Mouse (Mus musculus) C2C12 (cell line): ENCODE results near the gene Gpr180. TPM values are rescaled to one million over a fixed set of nuclear protein-coding genes. Genes with fewer than 3 reads are reported as not detected.
"Not testable (repeated sequence)": the region's sequence is repeated elsewhere in the genome, so short reads cannot be mapped to it uniquely, and the experiment has no call there.

Experiments
- H3K27me3 ChIP-seq: one replicate; pipeline ENCODE4 v1.6.1; 2011; ENCODE audit not compliant: control insufficient read depth, insufficient read depth, insufficient read length
- H3K36me3 ChIP-seq: one replicate; pipeline ENCODE4 v1.6.1; 2011; ENCODE audit not compliant: control insufficient read depth, insufficient read depth
- H3K4me3 ChIP-seq: one replicate; pipeline ENCODE4 v1.5.1; 2011; ENCODE audit warnings: mild to moderate bottlenecking, control low read depth; ENCODE audit not compliant: poor library complexity, insufficient read depth, severe bottlenecking
- H3K79me2 ChIP-seq: one replicate; pipeline ENCODE4 v1.6.1; 2011; ENCODE audit not compliant: control insufficient read depth, insufficient read depth
- H3K79me3 ChIP-seq: one replicate; pipeline ENCODE4 v1.6.1; 2011; ENCODE audit warnings: low read depth, control low read depth
- H3ac ChIP-seq: one replicate; pipeline ENCODE3; 2011; ENCODE audit warnings: low read depth; ENCODE audit not compliant: control insufficient read depth, insufficient read length
- CEBPB ChIP-seq: IDR thresholded peaks from one replicate; pipeline ENCODE4 v1.6.1; 2011; ENCODE audit warnings: low read depth, mild to moderate bottlenecking, control low read depth, moderate library complexity
- CTCF ChIP-seq: IDR thresholded peaks from one replicate; pipeline ENCODE4 v1.5.1; 2011; ENCODE audit not compliant: control insufficient read depth, insufficient read depth, insufficient read length
- FOSL1 ChIP-seq: IDR thresholded peaks from one replicate; pipeline ENCODE4 v1.8.0; 2011; ENCODE audit warnings: mild to moderate bottlenecking, low read length; ENCODE audit not compliant: poor library complexity, insufficient read depth, severe bottlenecking
- MAX ChIP-seq: IDR thresholded peaks from one replicate; pipeline ENCODE4 v1.6.1; 2011; ENCODE audit warnings: mild to moderate bottlenecking, control low read depth
- MYOD1 ChIP-seq: IDR thresholded peaks from one replicate; pipeline ENCODE4 v1.6.1; 2011; ENCODE audit warnings: low read depth; ENCODE audit not compliant: control insufficient read depth, insufficient read length
- MYOG ChIP-seq: IDR thresholded peaks from one replicate; pipeline ENCODE4 v1.6.1; 2011; ENCODE audit not compliant: control insufficient read depth, insufficient read length; ENCODE audit errors: extremely low read depth
- USF1 ChIP-seq: IDR thresholded peaks from one replicate; pipeline ENCODE4 v1.6.1; 2011; ENCODE audit warnings: low read depth, mild to moderate bottlenecking, control low read depth, moderate library complexity
- polyA plus RNA-seq: library from polyadenylated mRNA; unstranded; fragments of >200 nt; fragmentation: generic; extraction: Trizol; gene quantifications from one replicate; pipeline ENCODE4 v1.2.1, GENCODE M21; 2012; ENCODE audit warnings: missing spikeins

Gpr180 gene
- polyA plus RNA-seq, 1 experiment = 24.4 TPM

DNA sequence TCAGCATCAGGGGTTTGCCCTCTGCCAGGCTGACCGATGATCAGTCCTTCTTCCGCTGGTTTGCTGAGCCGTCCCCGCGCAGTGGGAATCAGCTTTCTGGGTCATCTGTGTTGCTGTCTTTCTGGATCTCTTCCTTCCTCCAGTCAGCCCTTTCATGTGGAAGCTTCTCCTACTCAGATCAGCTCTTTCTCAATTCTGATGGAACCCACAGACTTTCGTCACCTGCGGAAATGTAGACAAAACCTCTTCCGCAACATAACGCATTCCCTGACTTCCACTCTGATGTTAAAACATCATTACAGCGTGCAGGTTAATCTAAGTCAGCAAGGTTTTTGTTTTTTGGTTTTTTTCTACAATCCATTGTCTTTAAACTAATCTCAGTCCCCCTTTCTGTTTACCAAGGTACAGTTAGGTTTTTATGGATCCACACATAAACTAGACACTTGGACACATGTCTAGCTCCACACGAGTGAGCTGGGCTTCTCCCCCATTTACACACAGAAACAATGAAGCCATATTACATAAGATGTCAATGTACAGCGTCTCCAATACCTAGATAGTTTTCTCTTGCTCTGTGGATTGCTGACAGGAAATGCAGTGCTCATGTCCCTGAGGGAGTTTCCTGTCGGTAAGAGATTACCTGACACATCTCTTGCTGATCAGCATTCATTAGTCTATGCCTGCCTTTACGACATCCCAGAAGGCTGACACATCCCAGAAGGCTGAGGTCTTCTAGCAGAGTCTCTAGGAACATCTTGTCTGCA, 35.5 kb upstream of the Gpr180 start:
- H3K79me3 ChIP-seq = no peaks in the 10 kb centered on the region
- TF ChIP-seq MYOD1 = no peak
- no peak for TF ChIP-seq FOSL1
- TF ChIP-seq CEBPB = no peak
- no peak for TF ChIP-seq MYOG
- TF ChIP-seq CTCF = no peak
- no peak for TF ChIP-seq USF1
- TF ChIP-seq MAX = no peak
- H3ac ChIP-seq = no peak overlapping the region
- no peaks in the 10 kb centered on the region for H3K36me3 ChIP-seq
- no peak overlapping the region for H3K4me3 ChIP-seq
- no peaks in the 10 kb centered on the region for H3K79me2 ChIP-seq
- peaks cover 5% of the 10 kb centered on the region for H3K27me3 ChIP-seq

- H3K27me3 ChIP-seq, H3K79me2 ChIP-seq, H3K4me3 ChIP-seq, H3K36me3 ChIP-seq, H3ac ChIP-seq, H3K79me3 ChIP-seq: not testable (repeated sequence)
Measured at GRCm38 (mm10) chr14:118107479-118107878, 29.5 kb upstream of the Gpr180 start.

- Histone ChIP-seq H3K27me3 (no peaks in the 10 kb centered on the region), H3K79me2 (no peaks in the 10 kb centered on the region), H3K79me3 (no peaks in the 10 kb centered on the region), H3K36me3 (peaks cover 58% of the 10 kb centered on the region), H3K4me3 (no peak overlapping the region), H3ac (no peak overlapping the region)
- no peak for TF ChIP-seq FOSL1
- TF ChIP-seq MYOD1 = no peak
- no peak for TF ChIP-seq MYOG
- TF ChIP-seq CTCF = no peak
- TF ChIP-seq MAX = no peak
- TF ChIP-seq USF1 = no peak
- TF ChIP-seq CEBPB = no peak
Measured at GRCm38 (mm10) chr14:118113116-118113515, 23.8 kb upstream of the Gpr180 start.

- Histone ChIP-seq H3ac (no peak overlapping the region), H3K36me3 (peaks cover 63% of the 10 kb centered on the region), H3K27me3 (no peaks in the 10 kb centered on the region), H3K79me3 (peaks cover 8% of the 10 kb centered on the region), H3K79me2 (peaks cover 14% of the 10 kb centered on the region), H3K4me3 (no peak overlapping the region)
- TF ChIP-seq CEBPB (no peak), MYOD1 (no peak), USF1 (no peak), FOSL1 (no peak), MYOG (no peak)
Measured at GRCm38 (mm10) chr14:118124129-118124528, 12.8 kb upstream of the Gpr180 start.

GRCm38 (mm10) chr14:118124771-118125170, 12.2 kb upstream of the Gpr180 start:
- Histone ChIP-seq H3K27me3 (no peaks in the 10 kb centered on the region), H3ac (no peak overlapping the region), H3K4me3 (no peak overlapping the region), H3K79me3 (peaks cover 8% of the 10 kb centered on the region), H3K36me3 (peaks cover 58% of the 10 kb centered on the region), H3K79me2 (peaks cover 14% of the 10 kb centered on the region)
- TF ChIP-seq CEBPB (no peak), FOSL1 (no peak), MYOD1 (no peak), MYOG (no peak), MAX (no peak), CTCF (no peak)

DNA sequence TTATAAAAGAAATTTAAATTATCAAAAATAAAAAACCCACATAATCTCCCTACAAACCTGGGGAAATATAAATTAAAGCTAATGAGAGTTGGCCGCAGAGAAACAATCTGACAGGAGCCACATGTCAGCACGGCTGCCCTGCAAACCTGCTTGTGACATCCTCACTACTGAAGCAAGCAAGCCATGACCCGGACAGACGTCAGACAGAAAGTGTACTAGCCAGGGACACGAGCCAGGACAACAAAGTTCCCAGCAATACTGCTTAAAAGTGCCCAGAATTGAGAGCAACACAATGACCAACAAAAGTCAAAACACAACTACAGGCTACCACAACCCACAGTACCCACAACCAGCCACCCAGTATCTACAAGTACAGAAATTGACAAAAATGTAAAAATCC, 10.7 kb upstream of the Gpr180 start:
- H3ac ChIP-seq = no peak overlapping the region
- peaks cover 45% of the 10 kb centered on the region for H3K36me3 ChIP-seq
- no peak for TF ChIP-seq USF1
- TF ChIP-seq FOSL1 = no peak
- TF ChIP-seq MYOD1 = no peak
- no peak for TF ChIP-seq CTCF
- no peak for TF ChIP-seq MYOG
- TF ChIP-seq CEBPB = no peak
- TF ChIP-seq MAX = no peak
- H3K27me3 ChIP-seq = no peaks in the 10 kb centered on the region
- H3K79me2 ChIP-seq = peaks cover 26% of the 10 kb centered on the region
- H3K79me3 ChIP-seq = peaks cover 10% of the 10 kb centered on the region
- H3K4me3 ChIP-seq = no peak overlapping the region
